Mouse (Mus musculus) Patski (cell line): ENCODE measurements around the gene Defb23. TPM values are rescaled to one million over a fixed set of nuclear protein-coding genes. Genes with fewer than 3 reads are reported as not detected.

Experiments
- ATAC-seq: fragments of 100-300 bp; one replicate; pipeline ENCODE4 v1.8.0; 2021
- CTCF ChIA-PET: fragments of 350-600 bp; sonication (Branson Sonifier 250); formaldehyde crosslinking; loops from one replicate; lab custom pipeline; 2022; ENCODE audit warnings: inconsistent platforms; lab: Charles Lee
- POLR2A ChIA-PET: fragments of 350-600 bp; sonication (Branson Sonifier 250); formaldehyde crosslinking; loops from one replicate; lab custom pipeline; 2022; ENCODE audit warnings: antibody characterized with exemption, inconsistent platforms; lab: Charles Lee
- DNase-seq: peaks from one replicate; pipeline ENCODE4 v3.0.0-alpha.2; 2011; ENCODE audit warnings: low read depth, low spot score
- H3K27me3 ChIP-seq: fragments of 371-371 bp; one replicate; pipeline ENCODE4 v1.5.1; 2021
- CTCF ChIP-seq: fragments of 100-300 bp; IDR thresholded peaks from one replicate; pipeline ENCODE4 v1.5.1; 2021
- in situ Hi-C: fragments of 300-500 bp; cut with MboI; formaldehyde crosslinking; loops from 3 replicates; pipeline ENCODE4 v1.11.1; 2018; ENCODE audit warnings: low pct_unique_long_range_greater_than_20kb, mixed read lengths
- polyA plus RNA-seq: library from polyadenylated mRNA; unstranded; gene quantifications from one replicate; pipeline ENCODE4 v1.2.3, GENCODE M21; 2021

Gene Defb23
- not detected for polyA plus RNA-seq

DNA sequence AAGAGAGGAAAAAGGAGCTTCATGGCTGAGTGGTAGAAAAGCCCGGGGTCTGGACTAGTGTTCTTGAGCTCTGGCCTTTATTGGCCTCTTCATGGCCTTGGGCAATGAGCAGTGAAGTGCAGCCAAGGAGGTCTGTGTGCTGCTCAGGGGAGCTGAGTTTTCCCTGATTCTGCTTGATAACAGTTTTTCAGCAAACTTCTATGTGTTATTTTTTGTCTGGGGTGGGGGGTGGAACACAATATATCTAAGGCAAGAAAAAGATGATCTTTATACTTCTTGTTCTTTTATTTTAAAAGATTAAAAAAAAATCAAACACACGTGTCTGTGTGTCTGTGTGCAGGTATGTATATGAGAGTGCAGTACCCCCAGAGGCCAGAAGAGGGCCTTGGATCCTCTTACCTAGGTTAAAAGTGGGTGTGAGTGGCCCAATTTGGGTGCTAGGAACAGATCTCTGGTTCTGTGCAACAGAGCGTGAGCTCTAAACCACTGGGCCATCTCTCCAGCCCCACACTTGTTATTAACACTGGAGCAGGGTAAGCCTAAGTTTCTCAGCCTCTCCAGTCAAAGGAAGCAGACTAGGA lies at the start of gene Defb23:
Defb23 (minus strand) TSS at position 51 of the 581 bp plus-strand sequence.
- TF ChIP-seq CTCF = peak; percentile 28
- ChIA-PET POLR2A (interaction anchor here (0.6 kb wide), 1 partner anchor 46 kb away, joined by 5 read pairs; no protein-coding TSS in a partner anchor), CTCF (interaction anchor here (2.1 kb wide), 1 partner anchor 80 kb away, joined by 6 read pairs; no protein-coding TSS in a partner anchor)
- DNase-seq = no peak
- ATAC-seq = no peak
- in situ Hi-C loops = no loop called here
- H3K27me3 ChIP-seq = peaks cover 3% of the 10 kb centered on the region

DNA sequence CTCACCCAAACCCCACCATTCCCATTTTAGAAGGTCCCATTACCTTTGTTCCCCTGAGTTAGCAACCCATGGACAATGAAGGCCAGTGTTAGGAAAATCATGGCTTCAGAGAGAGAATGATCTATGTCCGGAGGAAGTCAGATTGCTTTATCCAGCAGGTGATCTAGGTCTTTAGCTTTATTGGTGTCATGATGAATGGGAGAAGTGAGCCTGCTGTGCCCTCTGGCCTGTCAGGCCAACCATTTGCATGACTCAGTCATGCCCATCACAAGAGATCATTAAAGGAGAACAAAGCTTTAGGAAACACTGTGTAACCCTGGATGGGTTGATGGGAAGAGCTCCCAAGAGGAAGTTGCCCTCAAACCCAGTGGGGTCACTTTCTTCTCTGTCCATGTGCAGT lies 47.2 kb upstream of the Defb23 start, which contains the start of gene Defb26:
Defb26 (minus strand) TSS at position 101 of the 400 bp plus-strand sequence.
- TF ChIP-seq CTCF = no peak
- no peak for ATAC-seq
- in situ Hi-C loops = no loop called here
- ChIA-PET POLR2A (no interaction called here), CTCF (interaction anchor here (1.0 kb wide), 1 partner anchor 23 kb away, joined by 3 read pairs; no protein-coding TSS in a partner anchor)
- DNase-seq = no peak
- peaks cover 48% of the 10 kb centered on the region for H3K27me3 ChIP-seq

DNA sequence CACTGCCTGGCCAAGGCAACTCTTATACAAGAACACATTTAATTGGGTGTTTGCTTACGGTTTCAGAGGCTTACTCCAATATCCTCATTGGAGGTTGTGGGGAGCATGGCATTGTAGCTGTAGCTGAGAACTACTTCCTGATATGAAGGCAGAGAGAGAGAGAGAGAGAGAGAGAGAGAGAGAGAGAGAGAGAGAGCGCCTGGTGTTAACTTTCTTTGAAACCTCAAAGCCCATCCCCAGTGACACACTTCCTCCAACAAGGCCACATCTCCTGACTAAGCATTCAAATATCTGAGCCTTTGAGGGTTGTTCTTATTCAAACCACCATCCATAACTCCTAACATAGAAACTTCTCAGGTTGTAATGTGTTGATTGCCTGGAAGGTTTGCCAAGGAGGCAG lies 39.5 kb upstream of the Defb23 start:
- DNase-seq (no peak), ATAC-seq (no peak)
- ChIA-PET CTCF (no interaction called here), POLR2A (no interaction called here)
- peaks cover 17% of the 10 kb centered on the region for H3K27me3 ChIP-seq
- in situ Hi-C loops = no loop called here
- no peak for TF ChIP-seq CTCF

DNA sequence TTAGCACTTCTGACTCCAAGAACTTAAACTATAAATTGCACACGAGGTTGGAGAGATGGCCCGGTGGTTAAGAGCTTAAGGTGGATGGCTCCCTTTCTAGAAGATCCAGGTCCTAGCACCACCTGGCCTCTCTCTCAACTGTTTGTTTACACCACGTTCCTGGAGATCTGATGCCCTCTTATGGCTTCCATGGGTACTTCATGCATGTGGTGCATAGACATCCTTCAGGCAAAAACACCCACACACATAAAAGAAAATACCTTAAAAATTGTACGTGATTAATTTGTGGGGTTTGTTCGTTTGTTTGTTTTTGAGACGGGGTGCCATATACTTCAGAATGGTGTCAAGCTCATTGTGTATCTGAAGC lies 36.4 kb upstream of the Defb23 start:
- ChIA-PET CTCF (interaction anchor here (1.2 kb wide), 1 partner anchor 35 kb away, joined by 3 read pairs; no protein-coding TSS in a partner anchor), POLR2A (no interaction called here)
- no peaks in the 10 kb centered on the region for H3K27me3 ChIP-seq
- DNase-seq (no peak), ATAC-seq (no peak)
- peak; percentile 44 for TF ChIP-seq CTCF
- in situ Hi-C loops = no loop called here

DNA sequence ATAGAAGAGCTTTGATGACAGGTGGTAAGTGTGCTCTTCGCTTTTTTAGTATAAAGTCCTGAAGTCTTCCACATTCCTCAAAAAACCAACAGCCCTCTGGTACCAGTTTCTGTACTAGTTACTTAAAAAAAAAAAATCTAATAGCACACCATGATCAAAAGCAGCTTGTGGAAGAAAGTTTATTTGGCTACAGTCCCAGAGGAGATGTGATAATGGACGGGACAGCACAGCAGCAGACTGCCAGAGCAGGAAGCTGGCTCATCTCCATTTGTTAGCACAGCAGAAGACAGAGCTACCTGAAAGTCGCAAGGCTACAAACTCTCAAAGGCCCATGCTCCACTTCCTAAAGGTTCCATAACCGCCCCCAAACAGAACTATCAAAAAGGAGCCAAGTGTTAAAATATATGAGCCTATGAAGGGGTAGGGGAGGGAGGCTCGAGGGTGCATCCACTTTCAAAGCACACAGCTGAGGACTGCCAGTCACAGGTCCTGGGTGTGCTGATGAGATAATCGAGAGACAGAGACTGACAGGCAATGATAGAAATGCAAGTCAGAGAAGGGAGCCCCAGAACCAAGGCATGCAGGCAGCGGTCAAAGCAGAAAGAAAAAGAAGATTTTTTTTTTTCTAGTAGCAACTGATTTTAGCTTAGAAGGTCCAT lies 35.9 kb upstream of the Defb23 start:
- in situ Hi-C loops = no loop called here
- ChIA-PET POLR2A (no interaction called here), CTCF (interaction anchor here (1.2 kb wide), 1 partner anchor 35 kb away, joined by 3 read pairs; no protein-coding TSS in a partner anchor)
- H3K27me3 ChIP-seq = no peaks in the 10 kb centered on the region
- no peak for ATAC-seq
- no peak for DNase-seq
- TF ChIP-seq CTCF = no peak

DNA sequence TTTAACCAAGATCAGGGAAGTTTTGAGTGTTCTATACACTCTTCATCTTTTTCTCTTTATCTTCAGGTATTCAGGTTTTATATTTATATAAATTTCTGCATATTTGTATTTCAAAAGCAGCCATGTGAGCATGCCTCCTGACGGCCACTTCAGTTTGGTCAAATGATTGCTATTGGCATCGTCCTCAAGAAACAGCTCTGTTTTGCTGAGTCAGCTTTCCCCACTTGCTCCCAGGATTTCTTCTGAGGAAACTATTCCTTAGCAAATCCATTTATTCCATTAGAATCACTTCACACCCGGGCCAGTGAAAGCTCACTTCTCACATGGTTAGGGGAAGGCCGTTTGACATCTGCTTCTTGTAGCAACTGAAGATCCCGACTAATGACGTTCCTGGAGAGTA lies 33.6 kb upstream of the Defb23 start:
- CTCF ChIA-PET = interaction anchor here (1.0 kb wide), 1 partner anchor 46 kb away, joined by 3 read pairs; no protein-coding TSS in a partner anchor
- no peak for ATAC-seq
- no peak for DNase-seq
- no peaks in the 10 kb centered on the region for H3K27me3 ChIP-seq
- in situ Hi-C loops = no loop called here
- TF ChIP-seq CTCF = no peak
- POLR2A ChIA-PET = no interaction called here

DNA sequence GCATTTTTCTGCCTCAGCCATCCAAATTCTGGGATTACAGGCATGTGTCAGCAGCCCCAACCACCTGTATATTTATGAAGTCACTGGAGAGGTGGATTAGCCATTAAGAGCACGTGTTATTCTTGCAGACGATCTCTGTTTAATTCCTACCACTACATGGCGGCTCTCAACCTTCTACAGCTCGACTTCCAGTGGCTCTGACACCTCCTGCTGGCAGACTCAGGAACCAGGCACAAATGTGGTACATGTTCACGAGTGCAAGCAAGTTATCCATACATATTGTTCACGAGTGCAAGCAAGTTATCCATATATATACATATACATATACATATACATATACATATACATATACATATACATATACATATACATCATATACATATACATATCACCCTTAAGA lies 28.7 kb upstream of the Defb23 start:
- in situ Hi-C loops = no loop called here
- ChIA-PET POLR2A (no interaction called here), CTCF (interaction anchor here (1.1 kb wide), 1 partner anchor 41 kb away, joined by 4 read pairs; no protein-coding TSS in a partner anchor)
- no peaks in the 10 kb centered on the region for H3K27me3 ChIP-seq
- TF ChIP-seq CTCF = peak; percentile 37
- DNase-seq (no peak), ATAC-seq (no peak)

DNA sequence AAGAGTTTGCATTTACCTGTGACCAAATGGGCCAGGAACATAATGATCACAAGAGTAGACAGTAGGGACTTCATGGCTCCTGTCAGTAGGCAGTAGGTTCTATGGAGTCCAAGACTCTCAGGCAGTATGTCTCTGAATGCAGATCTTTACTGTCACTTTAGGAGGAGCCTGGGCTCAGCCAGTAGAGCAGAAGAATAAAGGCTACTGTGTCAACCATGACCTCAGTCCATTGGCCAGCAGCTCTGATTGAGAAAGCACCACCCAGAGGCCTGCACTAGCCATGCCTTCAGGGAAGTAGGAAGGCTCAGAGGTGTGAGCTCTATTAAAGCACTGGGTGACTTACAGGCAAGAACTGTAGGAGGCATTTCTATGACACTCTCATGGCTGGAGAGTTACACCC lies 25.6 kb upstream of the Defb23 start, which contains the start of gene Defb22:
Defb22 (minus strand) TSS at position 101 of the 400 bp plus-strand sequence.
- DNase-seq = no peak
- no peak for TF ChIP-seq CTCF
- in situ Hi-C loops = no loop called here
- no peak for ATAC-seq
- POLR2A ChIA-PET = no interaction called here
- CTCF ChIA-PET = interaction anchor here (1.6 kb wide), 1 partner anchor 14 kb away, joined by 5 read pairs; the partner anchor contains the start of gene Defb20
- no peaks in the 10 kb centered on the region for H3K27me3 ChIP-seq

DNA sequence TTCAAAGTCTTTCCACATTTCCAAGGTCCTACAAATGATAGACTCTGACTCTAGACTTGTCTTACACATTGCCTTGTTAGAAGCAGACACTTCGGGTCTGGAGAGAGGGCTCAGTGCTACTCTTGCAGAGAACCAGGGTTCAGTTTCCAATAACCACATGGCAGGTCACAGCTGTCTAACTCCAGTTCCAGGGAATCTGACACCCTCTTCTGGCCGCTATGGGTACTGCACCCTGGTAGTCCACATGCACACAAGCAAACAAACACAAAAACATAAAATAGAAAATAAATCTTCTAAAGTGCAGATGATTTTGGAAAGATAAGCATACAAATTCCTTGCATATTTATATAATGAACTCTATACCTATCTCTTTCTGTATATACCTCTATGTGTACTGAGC lies 22.6 kb upstream of the Defb23 start:
- in situ Hi-C loops = no loop called here
- CTCF ChIA-PET = interaction anchor here (1.3 kb wide), 1 partner anchor 56 kb away, joined by 3 read pairs; no protein-coding TSS in a partner anchor
- ATAC-seq (no peak), DNase-seq (no peak)
- H3K27me3 ChIP-seq = no peaks in the 10 kb centered on the region
- TF ChIP-seq CTCF = peak; percentile 67
- POLR2A ChIA-PET = no interaction called here

DNA sequence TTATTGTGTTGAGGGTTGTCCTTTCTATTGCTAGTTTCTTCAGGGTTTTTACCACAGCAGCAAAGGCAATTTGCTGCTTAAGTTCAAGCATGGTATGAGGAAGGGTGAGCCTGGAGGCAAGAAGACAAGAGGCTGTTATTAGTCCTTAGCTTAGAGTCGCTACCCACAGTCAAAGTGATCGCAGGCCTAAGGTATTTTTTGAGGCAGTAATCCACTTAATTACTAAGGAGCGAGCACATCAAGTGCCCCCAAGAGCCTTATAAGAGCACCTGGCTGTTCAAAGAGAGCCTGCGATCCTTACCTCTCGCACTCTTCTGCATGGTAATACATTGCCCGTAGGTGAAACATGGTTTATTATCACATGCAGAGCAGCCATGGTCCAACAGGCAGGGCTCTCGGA lies 17.3 kb upstream of the Defb23 start:
- no peak for TF ChIP-seq CTCF
- POLR2A ChIA-PET = no interaction called here
- in situ Hi-C loops = no loop called here
- DNase-seq = no peak
- no peak for ATAC-seq
- CTCF ChIA-PET = interaction anchor here (1.3 kb wide), 1 partner anchor 42 kb away, joined by 3 read pairs; no protein-coding TSS in a partner anchor
- no peaks in the 10 kb centered on the region for H3K27me3 ChIP-seq

DNA sequence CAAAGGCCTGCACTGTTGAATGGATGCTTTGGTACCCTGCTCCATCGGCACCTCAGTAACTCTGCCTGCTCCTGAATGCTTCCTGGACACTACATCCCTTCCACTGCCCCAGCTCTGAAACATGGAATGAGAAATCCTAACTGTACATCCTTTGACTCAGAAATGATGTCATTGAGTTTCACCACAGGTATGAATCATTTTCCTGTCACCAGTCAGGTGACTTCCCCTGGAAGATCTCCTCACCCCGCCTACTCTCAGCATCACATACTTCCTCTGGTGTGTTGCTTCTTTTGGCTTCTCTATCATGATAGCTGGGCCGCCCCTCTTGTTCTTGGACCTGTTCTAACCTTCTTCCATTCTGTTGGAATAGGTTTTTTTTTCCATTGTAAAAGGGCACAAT lies 16.5 kb upstream of the Defb23 start:
- no peak for TF ChIP-seq CTCF
- ChIA-PET CTCF (interaction anchor here (1.2 kb wide), 1 partner anchor 11 kb away, joined by 3 read pairs; no protein-coding TSS in a partner anchor), POLR2A (no interaction called here)
- H3K27me3 ChIP-seq = no peaks in the 10 kb centered on the region
- ATAC-seq = no peak
- no peak for DNase-seq
- in situ Hi-C loops = no loop called here
